Mouse (Mus musculus) layer of hippocampus, postnatal 36 days (tissue): ENCODE results near the gene Oser1. TPM values are rescaled to one million over a fixed set of nuclear protein-coding genes. Genes with fewer than 3 reads are reported as not detected.
A peak's percentile ranks its signal among the peaks of the same experiment; 100 is the strongest.
"Not testable (repeated sequence)": the region's sequence is repeated elsewhere in the genome, so short reads cannot be mapped to it uniquely, and the experiment has no call there.

ENCODE experiments used
- DNase-seq, 2 experiments: peaks; one replicate each; pipeline ENCODE4 v3.0.0; 2022
- total RNA-seq, 2 experiments: library from RNA; stranded (reverse); gene quantifications; 2 replicates each; pipeline ENCODE4 v1.2.3; 2021

The Oser1 gene
- total RNA-seq = 10 to 100 TPM; 19.0 to 19.5 TPM

DNA sequence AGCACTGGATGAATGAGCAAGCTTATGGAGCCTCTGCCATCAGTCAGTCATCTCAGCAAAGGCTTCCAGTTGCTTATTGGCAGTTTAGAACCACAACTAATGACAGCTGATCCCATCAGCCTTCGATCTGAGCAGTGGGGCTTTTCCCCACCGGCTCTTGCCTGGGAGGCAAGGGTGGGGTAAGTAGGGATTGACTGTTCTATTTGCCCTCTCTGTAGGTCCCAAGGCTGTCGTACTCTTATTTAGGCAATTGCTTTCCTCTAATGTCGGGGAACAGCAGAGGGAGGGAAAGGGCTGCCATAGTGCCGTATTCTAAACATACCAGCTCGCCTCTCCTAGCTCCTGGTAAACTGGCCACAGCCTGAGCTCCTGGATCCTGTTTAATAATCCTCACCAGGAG, at the start of gene Oser1:
Oser1 (minus strand) TSS at position 101 of the 400 bp plus-strand sequence.
- no peak for DNase-seq

DNA sequence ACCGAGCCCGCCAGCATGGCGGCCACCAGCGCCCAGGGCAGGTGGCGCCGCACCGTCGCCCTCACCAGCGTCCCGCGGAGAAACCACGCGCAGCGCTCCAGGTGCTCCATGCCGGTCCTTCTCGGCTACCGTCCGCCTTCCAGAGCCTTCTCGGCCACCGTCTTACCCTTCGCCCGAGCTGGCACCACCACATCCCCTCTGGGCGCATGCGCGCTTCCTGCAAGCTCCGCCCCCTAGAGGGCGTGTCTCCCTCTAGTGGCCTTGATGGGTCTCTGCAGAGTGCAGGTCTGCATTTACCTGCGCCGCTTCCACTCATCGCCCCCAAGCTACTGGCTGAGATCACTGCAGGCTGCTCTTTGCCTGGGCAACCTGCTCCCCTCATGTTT, 48.0 kb upstream of the Oser1 start, which contains the start of gene Fitm2:
Fitm2 (minus strand) TSS at position 164 of the 386 bp plus-strand sequence.
- peak; percentile 94 for DNase-seq

DNA sequence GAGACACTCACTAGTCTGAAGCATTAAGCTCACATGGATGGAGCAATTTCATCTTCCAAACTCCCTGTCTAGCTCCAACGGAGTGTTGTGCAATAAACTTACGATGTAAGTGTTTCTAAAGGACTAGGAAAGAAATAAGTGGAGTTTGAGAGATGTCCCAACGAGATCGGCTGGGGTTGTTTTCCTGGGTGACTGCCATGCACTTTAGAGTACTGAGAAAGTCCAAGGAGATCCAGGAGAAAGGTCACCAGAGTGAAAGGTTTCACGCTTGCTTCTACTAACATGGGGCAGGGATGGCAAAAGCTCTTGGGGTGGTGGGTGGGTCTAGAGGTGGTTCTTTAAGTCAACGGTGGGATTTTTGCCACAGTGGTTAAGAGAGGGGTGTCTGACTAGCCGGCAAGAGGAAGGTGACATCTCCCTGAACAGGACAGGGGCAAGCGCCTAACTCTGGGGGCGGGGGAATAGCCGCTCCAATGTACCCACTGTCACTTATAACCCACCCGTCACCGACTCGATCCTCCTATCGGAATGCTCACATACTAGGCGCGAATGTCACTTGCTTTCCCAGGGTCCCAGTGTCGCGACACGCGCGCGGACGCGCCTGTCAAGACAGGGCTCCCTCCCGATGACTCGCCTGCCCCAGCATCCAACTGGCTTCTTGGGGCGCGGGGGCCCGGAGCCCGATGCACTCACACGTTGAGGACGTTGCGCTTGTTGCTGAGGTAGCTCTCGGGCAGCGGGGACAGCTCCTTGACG, 47.4 kb upstream of the Oser1 start:
- no peak for DNase-seq

DNA sequence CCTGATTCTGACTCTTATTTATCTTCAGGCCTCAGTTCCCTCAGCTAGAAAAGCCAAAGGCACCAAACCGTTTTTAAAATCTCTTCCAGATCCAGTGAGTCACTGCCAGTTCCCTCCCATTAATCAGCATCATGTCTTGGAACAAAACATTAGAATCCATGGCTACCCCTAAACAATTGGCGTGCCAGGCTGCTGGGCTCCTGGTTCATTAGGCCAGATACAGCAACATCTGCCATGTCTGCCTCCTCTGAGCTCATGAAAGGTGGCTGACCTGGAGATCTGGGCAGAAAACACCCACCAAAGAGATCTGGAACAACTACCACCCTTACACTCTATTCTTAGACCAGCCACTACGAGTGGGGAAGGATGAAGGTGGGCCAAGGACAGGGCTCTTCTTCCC, 46.6 kb upstream of the Oser1 start:
- DNase-seq = no peak

DNA sequence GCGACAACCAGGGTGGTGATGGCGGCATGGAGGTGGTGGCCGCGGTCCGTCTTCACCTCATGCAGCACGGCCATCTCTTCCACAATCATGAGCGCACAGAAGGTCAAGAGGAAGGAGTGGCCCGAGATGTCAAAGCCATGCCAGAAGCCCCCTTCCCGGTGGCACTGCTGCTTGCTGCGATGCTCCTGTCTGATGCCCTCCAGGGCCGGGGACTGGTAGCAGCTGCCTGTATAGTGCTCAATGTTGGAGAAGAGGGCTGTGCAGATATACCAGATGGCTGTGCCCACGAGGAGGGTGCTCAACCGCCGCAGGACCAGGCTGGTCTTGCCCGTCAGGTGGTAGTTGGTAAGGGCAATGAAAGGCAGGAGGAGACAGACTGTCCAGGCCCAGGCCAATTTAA, 45.2 kb upstream of the Oser1 start:
- no peak for DNase-seq

DNA sequence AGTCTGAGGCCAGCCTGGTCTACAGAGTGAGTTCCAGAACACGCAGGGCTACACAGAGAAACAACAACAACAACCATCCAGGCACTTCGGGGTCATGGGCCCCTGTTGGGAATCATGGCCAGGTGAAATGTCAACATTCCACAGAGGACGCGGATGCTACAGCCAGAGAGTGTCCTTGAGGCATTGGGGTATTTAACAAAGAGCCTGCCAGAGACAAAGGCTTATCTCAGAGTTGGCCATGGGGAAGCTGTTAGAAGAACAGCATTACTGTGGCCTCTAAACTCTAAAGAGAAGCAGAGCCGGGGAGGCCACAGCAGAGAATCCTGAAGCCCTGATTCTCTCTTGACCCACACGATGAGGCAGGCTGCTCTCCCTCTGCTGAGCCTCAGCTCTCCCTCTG, 44.4 kb upstream of the Oser1 start:
- DNase-seq = no peak

DNA sequence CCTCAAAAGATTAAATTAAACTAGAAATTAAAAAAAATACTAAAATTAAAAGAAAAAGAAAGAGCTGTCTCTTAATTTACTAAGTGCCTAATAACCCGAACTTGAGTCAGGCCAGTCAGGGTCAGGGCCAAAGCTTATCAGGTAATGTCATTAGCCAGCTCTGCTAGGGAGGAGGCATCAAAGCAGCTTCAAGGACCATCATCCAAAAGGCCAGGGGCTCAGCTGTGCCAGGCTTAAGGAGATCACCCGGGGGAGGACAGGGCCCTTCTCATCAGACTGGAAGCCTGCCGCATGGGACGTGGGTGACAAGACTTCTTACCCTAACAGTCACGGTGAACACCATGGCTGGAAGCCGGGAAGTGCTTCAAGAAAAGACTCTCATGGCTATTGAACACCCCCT, 43.1 kb upstream of the Oser1 start:
- no peak for DNase-seq

DNA sequence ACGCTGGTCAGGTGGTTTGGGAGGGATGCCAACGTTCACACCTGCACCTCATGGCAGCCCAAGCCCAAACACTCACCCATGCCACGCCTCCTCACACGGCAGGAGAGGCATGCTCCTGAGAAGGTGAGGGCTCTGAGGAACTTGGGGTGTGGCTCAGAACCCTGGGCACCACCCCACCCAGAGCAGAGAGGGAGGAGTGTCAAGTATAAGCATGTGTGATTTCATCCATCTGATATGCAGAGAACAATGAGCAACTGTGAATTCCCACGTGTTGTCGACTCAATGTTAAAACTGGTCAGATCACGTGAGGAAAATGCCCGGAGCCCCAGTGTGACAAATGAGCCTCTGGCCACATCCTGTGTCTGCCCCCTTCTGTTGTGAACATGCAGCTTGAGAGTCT, 42.3 kb upstream of the Oser1 start:
- DNase-seq = no peak

DNA sequence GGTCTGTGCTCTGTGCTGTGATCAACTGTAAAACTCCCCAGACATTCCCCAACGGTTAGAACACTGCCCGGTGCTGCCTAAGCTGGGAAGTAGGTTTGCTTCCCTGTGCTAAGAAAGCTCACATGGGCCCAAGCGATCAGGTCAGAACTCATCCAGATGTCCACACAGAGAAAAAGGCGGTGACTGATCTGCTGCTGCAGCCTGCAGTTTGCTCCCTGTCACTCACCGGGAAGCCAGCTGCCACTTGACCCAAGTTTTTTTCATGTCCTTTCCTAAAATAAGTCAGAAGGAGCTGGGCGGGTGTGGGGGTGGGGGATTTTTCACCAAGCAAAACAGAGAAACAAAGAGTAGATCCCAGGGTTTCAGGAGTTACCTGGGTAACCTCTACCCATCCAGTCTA, 40.1 kb upstream of the Oser1 start:
- DNase-seq = no peak

DNA sequence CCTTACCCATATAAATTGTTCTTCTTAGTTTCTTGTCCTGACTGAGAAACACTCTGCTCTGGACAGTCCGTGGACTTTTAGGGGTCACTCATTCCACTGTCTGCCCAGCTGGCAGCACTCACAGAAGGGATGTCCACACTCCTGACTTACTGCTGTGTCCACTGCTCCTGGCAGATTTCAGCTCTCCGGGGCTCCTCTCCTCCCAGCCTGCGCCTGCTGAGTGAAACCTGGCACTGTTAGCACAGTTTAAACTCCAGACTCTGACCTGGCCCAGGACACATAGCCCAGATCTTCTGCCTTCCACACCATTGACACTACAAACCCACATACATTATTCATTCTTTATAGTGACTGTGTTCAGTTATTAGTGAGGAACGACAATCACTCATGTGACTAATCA, 39.5 kb upstream of the Oser1 start:
- no peak for DNase-seq

DNA sequence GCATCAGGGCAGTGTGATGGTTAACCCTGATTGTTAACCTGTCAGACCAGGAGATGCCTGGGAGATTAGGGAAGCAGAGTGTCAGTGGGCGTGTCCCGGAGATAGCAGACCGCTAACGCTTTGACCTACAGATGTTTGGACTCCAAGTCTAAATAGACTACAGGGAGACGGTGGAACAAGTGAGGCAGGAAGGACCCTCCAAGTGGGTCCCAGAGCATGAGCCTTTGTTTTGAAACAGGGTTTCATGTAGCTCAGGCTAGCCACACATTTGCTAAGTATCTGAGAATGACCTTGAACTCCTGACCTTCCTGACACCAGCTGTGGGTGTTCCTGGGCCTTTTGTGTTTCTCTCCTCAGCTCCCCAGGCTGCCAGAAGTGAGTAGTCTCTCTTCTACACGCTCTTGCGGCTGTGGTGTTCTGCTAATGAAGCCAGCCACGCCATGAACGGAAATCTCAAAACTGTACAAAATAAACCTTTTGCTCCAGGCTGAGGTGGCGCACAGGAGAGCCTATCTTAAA, 38.8 kb upstream of the Oser1 start:
- no peak for DNase-seq

DNA sequence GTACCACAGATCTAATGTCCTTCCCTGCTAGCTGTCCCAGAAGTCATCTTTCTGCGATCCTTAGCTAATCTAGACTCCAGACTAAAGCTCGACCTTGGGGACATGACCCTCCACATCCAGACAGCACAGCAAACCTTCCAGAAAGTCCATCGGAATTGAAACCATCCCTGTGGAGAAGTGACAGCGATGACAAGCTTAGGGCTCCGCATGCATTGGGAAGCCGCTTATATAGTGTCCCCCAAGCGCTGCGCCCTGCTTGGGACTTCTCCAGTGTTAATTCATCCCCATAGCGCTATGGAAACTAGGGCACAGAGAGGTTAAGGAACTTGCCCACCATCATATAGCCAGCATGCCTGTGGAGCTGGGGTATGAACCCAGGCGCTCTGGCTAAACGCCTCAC, 38.3 kb upstream of the Oser1 start:
- DNase-seq = no peak

DNA sequence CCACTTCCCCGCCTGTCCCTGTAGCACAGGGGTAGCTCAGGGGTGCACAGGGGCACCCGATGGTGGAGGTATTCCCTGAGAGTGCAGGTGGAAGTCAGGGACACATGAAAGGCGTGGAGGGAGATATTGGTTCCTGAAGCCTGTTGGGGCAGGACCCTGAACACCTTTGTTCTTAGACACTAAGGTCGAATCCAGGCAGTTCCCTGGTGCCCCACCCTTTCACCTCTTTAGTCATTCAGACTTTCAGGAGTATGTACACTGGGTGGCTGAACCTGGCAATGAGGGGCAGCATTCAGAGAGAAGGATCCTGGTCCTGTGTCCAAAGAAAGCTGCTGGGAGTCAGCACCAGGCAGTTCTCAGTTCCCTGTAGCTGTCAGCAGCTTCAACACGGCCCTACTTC, 37.9 kb upstream of the Oser1 start:
- no peak for DNase-seq

DNA sequence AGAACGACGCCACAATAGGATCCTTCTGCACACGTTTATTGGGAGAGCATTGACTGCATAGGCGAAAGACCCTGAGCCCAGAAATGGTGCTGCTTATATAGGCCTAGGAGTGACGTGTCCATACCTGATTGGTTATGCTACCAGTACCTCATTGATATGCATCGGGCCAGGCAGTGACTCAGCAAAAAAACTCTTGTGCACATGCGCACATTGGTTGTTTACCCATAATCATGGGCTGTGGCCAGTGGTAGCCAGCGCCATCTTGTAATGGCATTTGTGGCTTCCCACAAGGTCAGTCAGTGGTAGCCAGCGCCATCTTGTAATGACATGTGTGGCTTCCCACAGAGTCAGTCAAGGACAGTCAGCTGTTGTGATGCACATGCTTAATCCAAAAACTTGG, 36.8 kb upstream of the Oser1 start:
- DNase-seq = not testable (repeated sequence)

DNA sequence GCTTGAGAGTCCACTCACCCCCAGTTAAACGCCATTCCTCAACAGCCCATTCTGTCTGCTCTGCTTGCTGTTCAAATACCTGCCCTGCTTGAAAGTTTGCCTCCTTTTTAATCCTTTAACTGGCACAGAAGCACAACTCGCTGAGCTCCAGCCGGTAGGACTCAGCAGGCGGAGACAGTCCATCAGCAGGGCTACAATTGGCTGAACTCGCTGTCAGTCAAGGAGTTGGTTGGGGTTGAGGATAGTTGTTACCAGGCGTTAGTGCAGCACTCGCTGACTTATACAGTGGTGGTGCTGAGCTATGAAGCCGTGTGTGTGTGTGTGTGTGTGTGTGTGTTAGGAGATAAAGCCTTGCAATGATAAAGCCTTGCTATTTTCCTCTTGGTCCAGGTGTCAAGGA, 36.1 kb upstream of the Oser1 start:
- DNase-seq = no peak

DNA sequence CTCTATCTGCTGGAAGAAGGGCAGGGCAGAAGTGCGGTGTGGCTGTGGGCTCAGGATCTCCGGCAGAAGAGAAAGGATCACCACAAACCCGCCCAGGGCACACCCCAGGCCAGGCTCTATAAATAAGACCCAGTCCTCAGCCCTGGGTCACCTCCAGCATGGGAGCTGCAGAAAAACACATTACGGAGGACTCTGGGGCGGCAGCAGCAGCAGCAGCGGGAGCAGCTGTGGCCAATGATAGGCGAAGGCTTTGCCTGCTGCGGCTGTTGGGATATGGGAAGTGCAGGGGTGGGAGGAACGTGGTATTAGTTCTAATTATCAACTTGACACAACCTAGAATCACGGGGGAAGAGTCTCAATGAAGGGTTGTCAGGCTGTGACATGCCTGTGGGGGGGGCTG, 34.9 kb upstream of the Oser1 start:
- no peak for DNase-seq

DNA sequence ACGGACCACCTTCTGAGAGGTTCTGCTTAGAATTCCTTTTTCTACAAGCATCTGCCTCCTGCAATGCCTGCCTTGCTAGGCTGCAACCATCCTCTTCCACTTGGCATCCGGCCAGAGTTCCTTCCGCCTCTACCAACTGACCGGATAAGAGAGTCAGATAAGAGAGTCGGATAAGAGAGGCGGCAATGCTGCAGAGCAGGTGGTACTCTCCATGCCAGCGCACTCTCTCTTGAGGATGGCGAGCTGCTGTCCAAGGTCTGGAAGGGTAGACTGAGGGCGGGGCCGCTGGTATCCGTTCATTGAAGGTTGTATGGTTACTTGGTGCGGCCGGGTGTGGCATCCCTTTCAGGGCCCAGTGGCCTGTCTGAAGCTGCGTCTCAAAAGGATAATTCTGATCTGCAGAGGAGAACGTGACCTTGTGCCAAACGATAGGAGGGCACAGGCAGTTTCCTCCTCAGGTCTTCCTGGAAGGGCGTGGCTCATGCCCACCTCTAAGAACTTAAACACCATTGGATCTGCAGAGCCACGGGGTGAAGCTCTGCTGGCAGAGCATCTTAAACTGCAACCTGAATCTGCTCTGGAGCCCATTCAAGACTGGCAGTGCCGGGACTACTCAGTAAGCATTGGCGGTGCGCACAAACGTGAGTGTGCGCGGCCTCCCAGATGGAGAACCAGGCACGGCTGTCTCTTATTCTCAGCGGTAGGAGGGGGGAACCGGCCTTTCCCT, 34.2 kb upstream of the Oser1 start:
- no peak for DNase-seq

DNA sequence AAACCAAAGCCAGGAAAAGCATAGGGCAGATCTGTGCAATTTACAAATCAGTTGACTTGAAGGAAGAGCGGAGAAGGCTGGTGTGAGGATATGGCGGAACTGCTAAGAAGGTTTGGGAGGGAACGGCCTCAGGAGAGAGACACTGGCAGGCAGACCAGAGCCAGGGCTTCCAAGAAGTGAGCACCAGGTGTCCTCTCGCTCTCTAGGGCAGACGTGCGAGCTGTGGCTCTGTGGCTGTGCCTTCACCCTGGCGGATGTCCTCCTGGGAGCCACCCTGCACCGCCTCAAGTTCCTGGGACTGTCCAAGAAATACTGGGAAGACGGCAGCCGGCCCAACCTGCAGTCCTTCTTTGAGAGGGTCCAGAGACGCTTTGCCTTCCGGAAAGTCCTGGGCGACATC, 28.9 kb upstream of the Oser1 start:
- no peak for DNase-seq

DNA sequence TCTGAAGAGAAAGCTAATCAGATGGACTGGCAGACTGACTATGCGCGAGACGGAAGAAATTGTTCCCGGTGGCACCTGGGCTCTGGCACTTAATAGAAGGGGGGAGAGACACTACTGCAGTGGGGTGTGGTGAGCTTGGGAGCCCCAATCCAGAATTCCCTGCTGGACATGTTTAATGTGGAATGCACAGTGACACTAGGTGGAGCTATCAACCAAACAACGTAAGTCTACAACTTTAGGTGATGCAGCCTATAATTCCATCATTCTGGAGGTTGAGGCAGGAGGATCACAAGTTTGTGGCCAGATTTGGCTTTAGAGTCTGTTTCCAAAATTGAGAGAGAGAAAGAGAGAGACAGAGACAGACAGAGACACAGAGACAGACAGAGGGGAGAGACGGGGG, 28.2 kb upstream of the Oser1 start:
- DNase-seq = no peak

DNA sequence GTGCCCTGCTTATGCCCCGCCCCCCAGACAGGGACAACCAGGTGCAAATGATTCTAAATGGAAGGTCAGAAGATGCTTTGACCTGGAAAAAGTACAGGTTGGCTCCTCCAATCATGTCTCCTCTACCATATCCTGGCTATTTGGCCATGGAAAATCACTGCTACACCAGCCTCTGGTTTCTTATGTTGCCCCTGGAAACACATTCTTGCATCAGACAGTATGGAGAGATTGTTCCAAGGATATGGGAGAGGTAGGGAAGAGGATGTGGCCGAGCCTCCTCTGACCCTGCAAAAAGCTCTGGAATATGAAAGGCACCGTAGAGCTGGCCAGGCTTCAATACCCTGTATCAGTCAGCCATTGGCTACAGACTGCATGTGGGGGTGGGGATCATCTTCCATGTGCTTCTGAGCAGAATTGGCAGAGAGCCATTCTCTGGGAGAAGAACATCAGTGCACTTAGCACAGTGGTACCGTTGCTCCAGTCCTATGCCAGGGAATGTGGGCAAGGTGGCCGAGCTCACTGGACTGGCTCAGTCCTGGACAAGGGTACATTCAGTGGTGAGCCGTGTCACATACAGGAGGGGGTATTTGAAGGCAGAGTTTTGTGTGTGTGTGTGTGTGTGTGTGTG, 26.3 kb upstream of the Oser1 start:
- peak; percentile 46 to 49 for DNase-seq

DNA sequence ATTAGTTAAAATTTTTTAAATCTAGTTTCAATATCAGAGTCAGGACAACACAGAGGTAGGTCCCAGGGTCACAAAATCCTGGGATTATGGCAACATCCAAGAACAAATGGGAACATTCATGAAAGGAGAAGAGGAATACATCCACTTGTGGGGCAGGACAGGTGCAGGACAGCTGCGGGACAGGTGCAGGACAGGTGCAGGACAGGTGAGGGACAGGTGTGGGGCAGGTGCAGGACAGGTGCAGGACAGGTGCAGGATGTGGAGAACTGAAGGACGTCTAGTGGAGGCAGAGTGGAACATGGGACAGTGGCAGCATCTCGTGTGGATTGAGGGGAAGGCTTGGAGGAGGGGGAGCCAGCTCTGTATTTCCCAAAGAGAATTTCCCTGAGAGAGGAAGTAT, 24.8 kb upstream of the Oser1 start:
- DNase-seq = no peak

DNA sequence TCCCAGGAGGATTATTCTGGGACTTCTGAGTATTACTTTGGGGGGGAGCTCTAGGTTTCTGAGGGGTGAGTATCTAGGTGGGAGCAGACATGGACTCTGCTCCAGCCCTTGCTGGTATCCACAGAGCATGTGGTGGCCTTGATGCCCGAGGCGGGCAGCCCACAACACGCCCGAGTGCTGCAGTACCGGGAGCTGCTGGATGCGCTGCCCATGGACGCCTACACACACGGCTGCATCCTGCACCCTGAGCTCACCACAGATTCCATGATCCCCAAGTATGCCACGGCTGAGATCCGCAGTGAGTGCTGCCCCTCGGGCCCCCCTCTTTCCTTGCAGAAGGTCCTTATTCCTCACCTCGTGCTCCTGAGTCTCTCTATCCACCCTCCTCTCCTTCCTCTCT, 22.9 kb upstream of the Oser1 start:
- DNase-seq = no peak

DNA sequence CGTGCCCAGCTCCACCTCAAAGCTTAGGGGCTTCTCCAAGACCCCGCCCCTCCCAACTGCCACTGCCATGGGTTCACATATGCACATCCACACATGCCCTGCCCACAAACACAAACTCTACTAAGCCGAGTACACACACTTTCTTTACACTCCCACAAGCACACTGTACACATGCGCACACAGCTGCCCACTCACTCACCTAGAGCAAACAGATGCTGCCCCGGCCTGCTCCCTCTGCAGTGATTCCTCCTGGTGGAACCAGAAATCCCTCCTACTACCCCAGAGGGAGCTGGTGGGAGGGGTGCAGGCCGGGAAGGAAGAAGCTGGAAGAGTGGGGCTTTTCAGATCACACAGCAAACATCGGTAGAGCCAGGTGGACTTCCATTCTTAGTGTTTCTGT, 19.5 kb upstream of the Oser1 start:
- no peak for DNase-seq

DNA sequence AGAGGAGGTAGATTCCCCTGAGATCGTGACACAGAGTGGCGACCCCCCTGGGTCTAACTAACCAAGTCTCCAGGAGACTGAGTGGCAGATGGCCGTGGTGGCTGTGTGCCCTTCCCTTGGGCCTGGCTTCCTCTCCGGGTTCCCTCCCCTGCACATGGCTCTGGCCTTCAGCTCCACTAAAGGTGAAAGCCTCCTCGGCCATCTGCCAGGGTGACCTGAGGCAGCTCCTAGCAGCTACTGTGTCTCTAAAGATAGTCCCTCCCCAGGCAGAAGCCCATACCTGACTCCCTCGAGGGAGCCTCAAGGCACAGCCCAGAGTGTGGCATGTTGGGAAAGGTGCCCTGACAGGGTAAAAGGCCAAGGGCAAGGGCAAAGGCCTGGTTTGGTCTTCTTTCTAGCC, 19.0 kb upstream of the Oser1 start:
- DNase-seq = no peak
